Mouse (Mus musculus): Measurements from ENCODE around the gene Bax. TPM values are rescaled to one million over a fixed set of nuclear protein-coding genes. Genes with fewer than 3 reads are reported as not detected.
"Not testable (repeated sequence)": the region's sequence is repeated elsewhere in the genome, so short reads cannot be mapped to it uniquely, and the experiment has no call there.

The Bax gene
- polyA plus RNA-seq, 1 experiment from 2014 or later: 161 TPM

DNA sequence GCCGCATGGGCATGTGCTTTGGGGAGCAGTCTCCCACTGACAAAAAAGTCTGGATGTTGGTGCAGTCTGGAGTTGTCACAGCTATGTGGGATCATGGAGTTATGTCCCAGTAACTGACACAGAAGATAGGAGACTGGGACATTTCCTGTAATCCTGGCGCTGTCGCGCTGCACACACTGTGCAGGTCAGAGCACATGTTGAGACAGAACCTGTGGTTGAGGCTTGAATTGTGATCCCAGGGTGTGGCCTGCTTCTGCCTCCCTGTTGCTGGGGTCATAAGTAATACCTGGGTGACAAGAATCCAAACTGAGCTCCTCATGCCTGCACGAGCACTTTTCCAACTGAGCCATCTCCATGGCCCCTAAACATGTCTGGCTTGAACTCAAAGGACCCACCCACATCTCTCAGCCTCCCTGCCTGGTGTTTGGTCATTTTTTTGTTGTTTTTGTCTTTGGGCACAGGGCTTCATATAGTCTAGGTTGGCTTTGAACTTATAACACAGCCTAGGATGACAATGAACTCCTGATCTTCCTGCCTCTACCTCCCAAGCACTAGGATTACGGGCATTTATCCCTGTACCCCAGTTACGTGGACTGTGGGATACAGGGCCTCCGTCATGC is 25.6 kb upstream of the Bax start:
- H3K4me1 ChIP-seq: peaks cover 14% of the 10 kb centered on the region; the same call in 1 of the 2 replicates
- 93% methylated on average over 8 of the region's 8 CpGs for WGBS
- H3K4me3 ChIP-seq: no peak overlapping the region
- no peak overlapping the region for H3K9ac ChIP-seq
- no peak overlapping the region for H3K27ac ChIP-seq
- H3K4me2 ChIP-seq: no peak overlapping the region
- no peak for ATAC-seq (ENCODE audit: borderline replicate concordance, extremely low read depth, low FRiP score, low TSS enrichment)
- H3K36me3 ChIP-seq: peaks cover 45% of the 10 kb centered on the region
- H3K9me3 ChIP-seq: no peaks in the 10 kb centered on the region
- H3K27me3 ChIP-seq: no peaks in the 10 kb centered on the region

DNA sequence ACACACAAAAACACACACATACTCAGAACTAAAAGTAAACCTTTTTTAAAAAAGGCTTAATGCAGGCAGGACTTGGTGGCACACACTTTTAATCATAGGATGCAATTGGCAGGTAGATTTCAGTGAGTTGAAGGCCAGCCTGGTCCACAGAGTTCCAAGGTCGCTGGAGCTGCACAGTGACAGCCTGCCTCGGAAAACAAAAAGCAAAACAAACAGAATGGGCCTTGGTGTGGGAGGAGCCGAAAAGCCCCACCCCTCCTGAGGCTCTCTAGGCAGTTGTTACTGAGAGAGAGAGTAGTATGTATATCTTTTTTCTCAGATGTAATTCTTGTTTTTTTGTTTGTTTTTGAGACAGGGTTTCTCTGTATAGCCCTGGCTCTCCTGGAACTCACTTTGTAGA is 24.6 kb upstream of the Bax start:
- no peak overlapping the region for H3K4me2 ChIP-seq
- 13% methylated on average over 3 of the region's 3 CpGs for WGBS
- H3K4me1 ChIP-seq: peaks cover 14% of the 10 kb centered on the region; the same call in 1 of the 2 replicates
- no peak overlapping the region for H3K4me3 ChIP-seq
- ATAC-seq (ENCODE audit: borderline replicate concordance, extremely low read depth, low FRiP score, low TSS enrichment): no peak
- no peaks in the 10 kb centered on the region for H3K9me3 ChIP-seq
- no peaks in the 10 kb centered on the region for H3K27me3 ChIP-seq
- H3K9ac ChIP-seq: no peak overlapping the region
- peaks cover 37% of the 10 kb centered on the region for H3K36me3 ChIP-seq
- no peak overlapping the region for H3K27ac ChIP-seq

DNA sequence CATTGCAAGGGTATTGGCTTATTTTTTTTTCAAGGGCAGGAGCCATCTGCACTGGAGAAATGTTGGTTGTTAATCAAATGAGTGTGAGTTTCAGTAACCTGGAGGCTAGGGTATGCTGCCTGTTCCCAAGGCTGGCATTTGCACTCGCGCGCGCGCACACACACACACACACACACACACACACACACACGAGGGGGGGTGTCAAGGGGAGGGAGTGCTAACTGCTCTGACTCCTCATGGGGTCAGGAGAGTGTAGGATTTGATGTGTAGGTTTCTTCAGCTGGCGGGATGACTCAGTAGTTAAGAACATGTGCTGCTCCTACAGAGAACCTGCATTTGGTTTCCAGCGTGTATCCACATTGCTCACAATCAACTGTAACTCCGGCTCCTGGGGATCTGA is 24.1 kb upstream of the Bax start:
- Histone ChIP-seq H3K9me3 (no peaks in the 10 kb centered on the region), H3K36me3 (peaks cover 33% of the 10 kb centered on the region), H3K4me3 (no peak overlapping the region), H3K27ac (no peak overlapping the region), H3K9ac (no peak overlapping the region), H3K27me3 (no peaks in the 10 kb centered on the region), H3K4me1 (peaks cover 14% of the 10 kb centered on the region; the same call in 1 of the 2 replicates), H3K4me2 (no peak overlapping the region)
- 44% methylated on average over 9 of the region's 9 CpGs for WGBS
- no peak for ATAC-seq (ENCODE audit: borderline replicate concordance, extremely low read depth, low FRiP score, low TSS enrichment)

DNA sequence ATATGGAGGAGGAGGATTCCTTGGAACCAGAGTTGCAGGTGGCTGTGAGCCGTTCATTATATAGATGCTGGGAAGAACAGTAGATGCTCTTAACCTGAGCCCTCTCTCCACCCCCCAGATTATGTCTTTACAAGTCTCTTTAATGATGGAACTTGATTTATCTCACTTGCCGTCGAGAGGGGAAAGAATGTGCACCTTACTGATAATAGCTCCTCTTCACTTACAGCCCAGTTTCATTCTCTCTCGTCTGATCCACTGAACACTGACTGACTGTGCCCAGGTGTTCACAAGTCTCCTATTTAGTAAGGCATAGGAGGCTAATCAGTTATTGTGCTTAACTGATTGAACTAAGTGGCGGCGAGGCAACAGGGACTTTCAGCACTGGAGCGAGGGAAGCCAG is 22.9 kb upstream of the Bax start:
- H3K36me3 ChIP-seq: peaks cover 22% of the 10 kb centered on the region
- ATAC-seq (ENCODE audit: borderline replicate concordance, extremely low read depth, low FRiP score, low TSS enrichment): no peak
- WGBS: 68% methylated on average over 7 of the region's 7 CpGs
- H3K4me2 ChIP-seq: no peak overlapping the region
- no peak overlapping the region for H3K9ac ChIP-seq
- peaks cover 14% of the 10 kb centered on the region; the same call in 1 of the 2 replicates for H3K4me1 ChIP-seq
- no peaks in the 10 kb centered on the region for H3K9me3 ChIP-seq
- H3K27me3 ChIP-seq: no peaks in the 10 kb centered on the region
- H3K4me3 ChIP-seq: no peak overlapping the region
- no peak overlapping the region for H3K27ac ChIP-seq

DNA sequence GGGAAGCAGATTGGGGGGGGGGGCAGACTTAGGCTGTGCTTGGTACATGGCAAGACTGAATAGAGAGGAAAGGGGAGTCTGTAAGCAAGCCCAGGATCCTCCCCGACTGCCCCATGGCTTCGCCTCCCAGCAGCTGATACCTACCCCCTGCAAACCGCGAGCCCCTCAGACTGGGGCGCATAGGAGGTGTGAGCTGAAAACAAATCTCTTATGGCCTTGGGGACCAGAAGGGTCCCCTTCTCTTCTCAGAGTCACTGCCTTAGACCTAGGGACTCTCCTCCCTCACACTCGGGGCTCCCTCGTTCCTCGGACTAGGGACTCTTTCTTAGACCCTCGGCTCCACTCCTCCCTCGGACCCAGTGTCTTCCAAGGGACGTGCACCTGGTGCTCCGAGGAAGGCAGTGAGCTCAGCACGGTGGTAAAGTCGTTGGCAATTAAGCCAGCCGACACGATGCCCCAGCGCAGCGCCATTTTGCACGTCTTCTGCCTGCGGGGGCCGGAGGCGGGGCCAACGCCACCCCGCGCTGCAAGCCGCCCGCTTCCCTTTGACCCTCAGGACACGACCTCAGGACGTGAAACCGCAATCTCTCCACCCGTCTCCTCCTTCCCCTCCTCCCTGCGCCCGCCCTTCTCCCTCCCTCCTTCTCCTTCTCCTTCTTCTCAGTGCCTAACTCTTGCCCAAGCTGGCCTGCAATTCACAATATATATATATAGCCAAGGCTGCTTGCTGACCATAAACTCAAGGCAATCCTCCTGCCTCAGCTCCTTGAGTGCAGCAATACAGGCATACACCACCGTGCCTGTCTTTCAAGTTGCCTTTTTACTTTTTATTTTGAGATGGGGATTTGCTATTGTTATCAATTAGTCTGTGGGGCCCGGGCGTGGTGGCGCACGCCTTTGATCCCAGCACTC is 21.9 kb upstream of the Bax start, which contains the start of gene Dhdh:
Dhdh (minus strand) TSS at position 513 of the 912 bp plus-strand sequence.
- WGBS: 10% methylated on average over 38 of the region's 38 CpGs
- H3K36me3 ChIP-seq: peaks cover 11% of the 10 kb centered on the region
- ATAC-seq (ENCODE audit: borderline replicate concordance, extremely low read depth, low FRiP score, low TSS enrichment): peak; percentile 51; the same call in 1 of the 2 replicates
- H3K4me1 ChIP-seq: peaks cover 14% of the 10 kb centered on the region; the same call in 1 of the 2 replicates
- H3K9me3 ChIP-seq: no peaks in the 10 kb centered on the region
- peak within 1 kb of the TSS; percentile 52 for H3K9ac ChIP-seq
- H3K27ac ChIP-seq: peak within 1 kb of the TSS; percentile 57; the same call in 1 of the 2 replicates
- no peaks in the 10 kb centered on the region for H3K27me3 ChIP-seq
- H3K4me2 ChIP-seq: peak within 1 kb of the TSS; percentile 82
- H3K4me3 ChIP-seq: peak within 1 kb of the TSS; percentile 50

DNA sequence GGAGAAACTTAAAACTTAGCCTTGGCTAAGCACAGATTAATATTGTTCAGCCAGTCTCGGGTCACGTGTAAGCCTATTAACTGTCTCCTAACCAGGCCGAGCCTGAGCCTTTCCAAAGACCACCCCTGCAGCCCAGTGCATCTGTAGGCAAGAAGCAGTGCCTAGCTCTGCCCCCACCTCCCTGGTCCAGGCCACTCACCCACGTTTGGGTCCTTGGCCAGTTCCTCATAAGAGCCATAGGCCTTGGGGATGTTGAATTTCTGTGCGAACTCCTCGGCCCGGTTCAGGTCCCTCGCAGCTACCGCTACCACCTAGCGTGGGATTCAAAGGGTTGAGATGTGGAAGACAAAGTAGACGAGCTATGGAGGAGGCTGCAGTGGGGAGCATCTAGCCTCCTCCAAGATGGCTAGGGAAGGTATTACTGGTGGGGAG is 21.2 kb upstream of the Bax start:
- peaks cover 14% of the 10 kb centered on the region; the same call in 1 of the 2 replicates for H3K4me1 ChIP-seq

DNA sequence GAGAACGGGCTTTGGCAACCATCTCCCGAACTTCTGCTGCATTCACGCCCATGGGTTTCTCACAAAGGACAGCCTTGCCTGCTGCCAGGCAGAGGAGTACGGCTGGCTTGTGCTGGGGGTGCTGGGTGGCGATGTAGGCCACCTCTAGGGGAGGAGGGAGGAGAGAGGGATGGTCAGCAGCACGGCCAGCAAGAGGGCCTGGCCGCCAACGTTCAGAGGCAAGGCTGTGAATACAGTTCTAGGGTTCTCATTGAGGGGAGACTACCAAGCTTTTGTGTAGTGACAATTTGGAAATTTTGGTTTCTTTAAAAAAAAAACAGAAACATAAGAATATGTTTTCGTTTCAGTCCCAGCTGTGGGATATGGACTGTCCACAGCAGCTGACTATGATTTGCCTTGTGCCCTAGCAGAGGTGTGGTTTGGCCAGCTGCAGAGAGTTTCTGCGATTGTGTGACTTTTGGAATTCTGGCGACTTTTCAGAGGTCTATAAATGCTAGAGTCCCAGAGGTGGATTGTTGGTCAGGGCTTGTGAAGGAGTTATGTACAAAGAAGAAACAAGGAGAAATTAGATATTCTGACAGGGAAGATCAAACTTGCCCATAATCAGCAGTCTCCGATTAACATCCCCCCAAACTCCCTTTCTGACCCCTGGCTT is 20.2 kb upstream of the Bax start, which contains the start of gene Gm45808:
Gm45808 (minus strand) TSS at position 51 of the 655 bp plus-strand sequence.
- Histone ChIP-seq H3K4me3 (no peak within 1 kb of the TSS), H3K9me3 (no peaks in the 10 kb centered on the region), H3K9ac (no peak within 1 kb of the TSS), H3K27me3 (no peaks in the 10 kb centered on the region), H3K36me3 (no peaks in the 10 kb centered on the region), H3K4me1 (peaks cover 14% of the 10 kb centered on the region; the same call in 1 of the 2 replicates), H3K4me2 (no peak within 1 kb of the TSS), H3K27ac (no peak within 1 kb of the TSS)
- WGBS: 80% methylated on average over 12 of the region's 12 CpGs
- no peak for ATAC-seq (ENCODE audit: borderline replicate concordance, extremely low read depth, low FRiP score, low TSS enrichment)

More for the DNA sequence above, 21.2 kb upstream of the Bax start:
- 39% methylated on average over 11 of the region's 11 CpGs for WGBS
- Histone ChIP-seq H3K4me3 (peak overlapping the region; percentile 50), H3K4me2 (peak overlapping the region; percentile 82), H3K9ac (peak overlapping the region; percentile 52; the same call in 1 of the 2 replicates), H3K36me3 (peaks cover 4% of the 10 kb centered on the region; the same call in 1 of the 2 replicates), H3K27me3 (no peaks in the 10 kb centered on the region), H3K9me3 (no peaks in the 10 kb centered on the region), H3K27ac (peak overlapping the region; percentile 57; the same call in 1 of the 2 replicates)
- no peak for ATAC-seq (ENCODE audit: borderline replicate concordance, extremely low read depth, low FRiP score, low TSS enrichment)

DNA sequence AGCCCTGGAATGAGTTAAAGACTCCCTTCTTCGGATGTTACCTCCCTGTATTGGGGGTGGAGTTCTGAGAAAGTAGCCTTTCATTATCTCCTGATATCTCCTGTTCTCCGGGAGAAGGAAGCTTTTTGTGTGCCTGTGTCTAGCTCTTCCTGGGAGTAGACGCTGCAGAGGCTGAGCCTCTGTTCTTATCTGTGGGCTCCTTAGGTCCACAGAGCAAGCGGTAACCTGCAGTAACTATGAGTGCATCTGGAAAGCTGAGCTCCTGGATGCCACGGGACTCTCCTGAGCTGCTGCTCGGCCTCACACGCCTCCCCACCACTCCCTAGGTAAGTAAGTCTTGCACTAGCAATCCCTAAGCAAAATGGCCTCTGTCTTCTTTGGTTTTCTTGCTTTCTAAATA is 19.5 kb upstream of the Bax start:
- WGBS: 58% methylated on average over 7 of the region's 7 CpGs
- H3K27me3 ChIP-seq: no peaks in the 10 kb centered on the region
- no peaks in the 10 kb centered on the region for H3K9me3 ChIP-seq
- no peak overlapping the region for H3K4me3 ChIP-seq
- no peaks in the 10 kb centered on the region for H3K36me3 ChIP-seq
- no peak for ATAC-seq (ENCODE audit: borderline replicate concordance, extremely low read depth, low FRiP score, low TSS enrichment)
- no peak overlapping the region for H3K27ac ChIP-seq
- H3K9ac ChIP-seq: no peak overlapping the region
- peaks cover 10% of the 10 kb centered on the region; the same call in 1 of the 2 replicates for H3K4me1 ChIP-seq
- H3K4me2 ChIP-seq: no peak overlapping the region

DNA sequence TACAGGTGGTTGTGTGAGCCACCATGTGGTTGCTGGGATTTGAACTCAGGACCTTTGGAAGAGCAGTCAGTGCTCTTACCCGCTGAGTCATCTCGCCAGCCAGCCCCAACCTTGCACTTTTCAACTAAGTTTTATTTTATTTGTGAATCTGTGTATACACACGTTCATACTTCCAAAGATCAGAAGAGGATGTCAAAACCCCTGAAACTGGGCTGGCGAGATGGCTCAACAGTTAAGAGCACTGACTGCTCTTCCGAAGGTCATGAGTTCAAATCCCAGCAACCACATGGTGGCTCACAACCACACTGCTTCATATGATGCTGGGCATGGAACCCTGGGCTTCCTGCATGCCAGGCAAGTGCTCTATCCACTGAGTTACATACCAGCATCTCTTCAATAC is 18.3 kb upstream of the Bax start:
- H3K4me1 ChIP-seq; H3K9me3 ChIP-seq; H3K27ac ChIP-seq; H3K4me3 ChIP-seq; ATAC-seq (ENCODE audit: borderline replicate concordance, extremely low read depth, low FRiP score, low TSS enrichment); H3K27me3 ChIP-seq; H3K36me3 ChIP-seq; H3K9ac ChIP-seq; H3K4me2 ChIP-seq: not testable (repeated sequence)
- 86% methylated on average over 5 of the region's 5 CpGs for WGBS

DNA sequence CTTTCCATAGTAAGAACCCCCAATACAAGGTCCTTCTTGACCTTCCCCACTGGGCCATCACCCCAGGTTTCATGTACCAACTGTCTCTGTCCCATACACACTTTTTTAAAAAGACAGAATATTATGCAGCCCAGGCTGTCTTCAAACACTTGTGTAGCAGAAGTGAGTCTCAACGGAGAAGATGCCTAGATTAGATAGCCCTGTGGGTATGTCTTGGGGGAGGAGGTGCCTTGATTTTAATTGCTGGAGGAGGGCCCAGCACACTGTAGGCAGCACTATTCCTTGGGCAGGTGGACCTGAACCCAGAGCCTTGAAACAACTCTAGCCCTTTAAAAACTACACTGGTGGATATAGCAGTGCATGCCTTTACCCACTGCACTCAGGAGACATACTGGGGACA is 15.5 kb upstream of the Bax start:
- H3K4me2 ChIP-seq: no peak overlapping the region
- no peaks in the 10 kb centered on the region; the same call in 1 of the 2 replicates for H3K4me1 ChIP-seq
- H3K9me3 ChIP-seq: no peaks in the 10 kb centered on the region
- no peak overlapping the region for H3K9ac ChIP-seq
- no peak for ATAC-seq (ENCODE audit: borderline replicate concordance, extremely low read depth, low FRiP score, low TSS enrichment)
- 90% methylated on average over 1 of the region's 1 CpGs for WGBS
- no peaks in the 10 kb centered on the region for H3K36me3 ChIP-seq
- H3K27ac ChIP-seq: no peak overlapping the region
- H3K4me3 ChIP-seq: no peak overlapping the region
- H3K27me3 ChIP-seq: no peaks in the 10 kb centered on the region

DNA sequence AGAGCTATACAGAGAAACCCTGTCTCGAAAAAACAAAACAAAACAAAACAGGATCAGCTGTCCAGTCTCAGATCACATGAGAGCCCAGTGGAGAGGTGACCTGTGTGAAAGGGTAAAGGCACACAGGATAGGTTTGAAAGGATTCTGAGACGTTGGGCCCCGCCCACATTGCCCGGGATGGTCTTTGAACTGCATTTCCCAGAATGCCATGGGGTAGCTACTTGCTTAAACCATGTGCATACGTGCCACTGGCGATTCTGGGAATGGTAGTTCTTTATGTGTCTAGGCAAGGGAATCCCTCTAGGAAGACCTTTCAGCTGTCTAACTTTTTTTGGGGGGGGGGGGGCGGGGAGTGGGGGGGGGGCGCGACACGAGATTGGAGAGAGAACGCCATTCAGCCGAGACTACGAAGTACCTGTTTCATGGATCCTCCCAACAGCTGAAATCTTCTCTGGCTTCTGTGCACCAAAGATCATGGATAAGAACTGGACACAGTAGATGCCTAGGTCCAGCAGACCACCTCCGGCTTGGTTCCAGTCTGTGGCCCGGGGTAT is 14.8 kb upstream of the Bax start, which contains the start of gene Tulp2:
Tulp2 (plus strand) TSS at position 504 of the 554 bp plus-strand sequence.
- Histone ChIP-seq H3K9me3 (no peaks in the 10 kb centered on the region), H3K9ac (no peak within 1 kb of the TSS), H3K4me1 (no peaks in the 10 kb centered on the region; the same call in 1 of the 2 replicates), H3K36me3 (no peaks in the 10 kb centered on the region), H3K27me3 (no peaks in the 10 kb centered on the region), H3K4me2 (no peak within 1 kb of the TSS), H3K4me3 (no peak within 1 kb of the TSS), H3K27ac (no peak within 1 kb of the TSS)
- ATAC-seq (ENCODE audit: borderline replicate concordance, extremely low read depth, low FRiP score, low TSS enrichment): peak; percentile 27; the same call in 1 of the 2 replicates
- WGBS: 41% methylated on average over 15 of the region's 15 CpGs

All from lung, embryonic 15.5 days (tissue).